Mouse (Mus musculus): Measurements from ENCODE around the gene Best2. TPM values are rescaled to one million over a fixed set of nuclear protein-coding genes. Genes with fewer than 3 reads are reported as not detected.

Gene Best2
- total RNA-seq, 2 experiments from 2014 or later = not detected

GRCm38 (mm10) chr8:84985684-84986378 is 28.5 kb downstream of the Best2 start:
- peak; percentile 82 for DNase-seq (ENCODE audit: low spot score)
- intact Hi-C loops (cut with DNase I) = no loop called here

- DNase-seq (ENCODE audit: low spot score) = no peak
- intact Hi-C loops (cut with DNase I) = no loop called here
Measured at GRCm38 (mm10) chr8:84985049-84985683, 29.2 kb downstream of the Best2 start.

- intact Hi-C loops (cut with DNase I) = no loop called here
- no peak for DNase-seq (ENCODE audit: low spot score)
Measured at GRCm38 (mm10) chr8:84984294-84985048, 29.9 kb downstream of the Best2 start.

GRCm38 (mm10) chr8:84982499-84983011 is 31.8 kb downstream of the Best2 start:
- intact Hi-C loops (cut with DNase I) = no loop called here
- DNase-seq (ENCODE audit: low spot score) = no peak

GRCm38 (mm10) chr8:84981644-84982498 is 32.5 kb downstream of the Best2 start:
- intact Hi-C loops (cut with DNase I) = no loop called here
- DNase-seq (ENCODE audit: low spot score) = no peak

GRCm38 (mm10) chr8:84980622-84981358 is 33.5 kb downstream of the Best2 start:
- DNase-seq (ENCODE audit: low spot score) = peak; percentile 72
- intact Hi-C loops (cut with DNase I) = no loop called here

GRCm38 (mm10) chr8:84979599-84980421 is 34.5 kb downstream of the Best2 start:
- DNase-seq (ENCODE audit: low spot score) = peak; percentile 93
- intact Hi-C loops (cut with DNase I) = loop anchor here (5.0 kb wide), 2 partner anchors 318 to 452 kb away; partner anchors contain the start of genes 4921524J17Rik and Ier2

GRCm38 (mm10) chr8:84978248-84978940 is 35.9 kb downstream of the Best2 start, which contains the start of gene Junb:
Gene Junb (minus strand): TSS chr8:84978718.
- peak; percentile 98 for DNase-seq (ENCODE audit: low spot score)
- intact Hi-C loops (cut with DNase I) = loop anchor here (5.0 kb wide), 2 partner anchors 316 to 454 kb away; partner anchors contain the start of genes 4921524J17Rik and Ier2

- intact Hi-C loops (cut with DNase I) = loop anchor here (5.0 kb wide), 2 partner anchors 315 to 455 kb away; partner anchors contain the start of genes 4921524J17Rik and Ier2
- DNase-seq (ENCODE audit: low spot score) = peak; percentile 50
Measured at GRCm38 (mm10) chr8:84977435-84978247, 36.7 kb downstream of the Best2 start.

GRCm38 (mm10) chr8:84976763-84977434 is 37.4 kb downstream of the Best2 start:
- no peak for DNase-seq (ENCODE audit: low spot score)
- intact Hi-C loops (cut with DNase I) = loop anchor here (5.0 kb wide), 2 partner anchors 315 to 455 kb away; partner anchors contain the start of genes 4921524J17Rik and Ier2

- peak; percentile 94 for DNase-seq (ENCODE audit: low spot score)
- intact Hi-C loops (cut with DNase I) = loop anchor here (5.0 kb wide), 2 partner anchors 314 to 456 kb away; partner anchors contain the start of genes 4921524J17Rik and Ier2
Measured at GRCm38 (mm10) chr8:84976031-84976762, 38.1 kb downstream of the Best2 start.

GRCm38 (mm10) chr8:84975434-84975833 is 38.9 kb downstream of the Best2 start:
- no peak for DNase-seq (ENCODE audit: low spot score)
- intact Hi-C loops (cut with DNase I) = loop anchor here (1.0 to 5.0 kb wide), 3 partner anchors 15 to 457 kb away; partner anchors contain the start of genes 4921524J17Rik, Hook2 and Ier2

GRCm38 (mm10) chr8:84974543-84975142 is 39.7 kb downstream of the Best2 start:
- intact Hi-C loops (cut with DNase I) = loop anchor here (1.0 to 5.0 kb wide), 3 partner anchors 16 to 458 kb away; partner anchors contain the start of genes 4921524J17Rik, Hook2 and Ier2

GRCm38 (mm10) chr8:84973803-84974542 is 40.4 kb downstream of the Best2 start:
- intact Hi-C loops (cut with DNase I) = no loop called here
- DNase-seq (ENCODE audit: low spot score) = no peak

More at GRCm38 (mm10) chr8:84974543-84975142, 39.7 kb downstream of the Best2 start:
- no peak for DNase-seq (ENCODE audit: low spot score)

Measured in heart, postnatal 25 days (tissue).